Mouse (Mus musculus): Measurements from ENCODE around the gene Ttc23l. TPM values are rescaled to one million over a fixed set of nuclear protein-coding genes. Genes with fewer than 3 reads are reported as not detected.
"Not testable (repeated sequence)": the region's sequence is repeated elsewhere in the genome, so short reads cannot be mapped to it uniquely, and the experiment has no call there.

The Ttc23l gene
- polyA plus RNA-seq, 1 experiment from 2014 or later, result not detected

GRCm38 (mm10) chr15:10564201-10564600, 5.7 kb upstream of the Ttc23l start:
- Histone ChIP-seq H3K27me3 (no peaks in the 10 kb centered on the region), H3K36me3 (peaks cover 17% of the 10 kb centered on the region), H3K9ac (replicated peaks) (no peak overlapping the region), H3K9me3 (no peaks in the 10 kb centered on the region), H3K4me1 (no peaks in the 10 kb centered on the region), H3K4me3 (no peak overlapping the region), H3K4me2 (replicated peaks) (no peak overlapping the region), H3K27ac (replicated peaks) (no peak overlapping the region)
- 69% methylated on average over 1 of the region's 1 CpGs for WGBS
- no peak for ATAC-seq (replicated peaks)

GRCm38 (mm10) chr15:10562281-10562680, 3.8 kb upstream of the Ttc23l start:
- peaks cover 2% of the 10 kb centered on the region; the same call in 1 of the 2 replicates for H3K36me3 ChIP-seq
- ATAC-seq (replicated peaks), result no peak
- H3K4me1 ChIP-seq, result no peaks in the 10 kb centered on the region
- no peak overlapping the region for H3K9ac ChIP-seq (replicated peaks)
- no peak overlapping the region for H3K27ac ChIP-seq (replicated peaks)
- H3K27me3 ChIP-seq, result no peaks in the 10 kb centered on the region
- no peaks in the 10 kb centered on the region for H3K9me3 ChIP-seq
- no peak overlapping the region for H3K4me2 ChIP-seq (replicated peaks)
- H3K4me3 ChIP-seq, result no peak overlapping the region

GRCm38 (mm10) chr15:10560005-10560404, 1.5 kb upstream of the Ttc23l start:
- no peaks in the 10 kb centered on the region for H3K27me3 ChIP-seq
- ATAC-seq (replicated peaks), result no peak
- H3K4me1 ChIP-seq, result no peaks in the 10 kb centered on the region
- H3K9ac ChIP-seq (replicated peaks), result no peak overlapping the region
- 97% methylated on average over 7 of the region's 7 CpGs for WGBS
- no peaks in the 10 kb centered on the region for H3K36me3 ChIP-seq
- no peak overlapping the region for H3K4me3 ChIP-seq
- H3K9me3 ChIP-seq, result no peaks in the 10 kb centered on the region
- no peak overlapping the region for H3K4me2 ChIP-seq (replicated peaks)
- no peak overlapping the region for H3K27ac ChIP-seq (replicated peaks)

GRCm38 (mm10) chr15:10554336-10554735, 4.1 kb downstream of the Ttc23l start:
- H3K4me2 ChIP-seq (replicated peaks), result no peak overlapping the region
- no peaks in the 10 kb centered on the region for H3K27me3 ChIP-seq
- H3K9ac ChIP-seq (replicated peaks), result no peak overlapping the region
- no peaks in the 10 kb centered on the region for H3K4me1 ChIP-seq
- no peaks in the 10 kb centered on the region for H3K9me3 ChIP-seq
- no peak overlapping the region for H3K4me3 ChIP-seq
- H3K36me3 ChIP-seq, result no peaks in the 10 kb centered on the region
- no peak overlapping the region for H3K27ac ChIP-seq (replicated peaks)
- no peak for ATAC-seq (replicated peaks)

- H3K4me3 ChIP-seq, result no peak overlapping the region
- H3K36me3 ChIP-seq, result no peaks in the 10 kb centered on the region
- no peaks in the 10 kb centered on the region for H3K4me1 ChIP-seq
- H3K9me3 ChIP-seq, result no peaks in the 10 kb centered on the region
- no peak overlapping the region for H3K4me2 ChIP-seq (replicated peaks)
- no peak overlapping the region for H3K27ac ChIP-seq (replicated peaks)
- WGBS, result 50% methylated on average over 16 of the region's 16 CpGs
- no peak for ATAC-seq (replicated peaks)
- no peak overlapping the region for H3K9ac ChIP-seq (replicated peaks)
- no peaks in the 10 kb centered on the region for H3K27me3 ChIP-seq
Measured at GRCm38 (mm10) chr15:10540271-10541088, 18.0 kb downstream of the Ttc23l start.

GRCm38 (mm10) chr15:10535969-10536368, 22.5 kb downstream of the Ttc23l start:
- Histone ChIP-seq H3K9me3 (no peaks in the 10 kb centered on the region), H3K27me3 (no peaks in the 10 kb centered on the region), H3K36me3 (no peaks in the 10 kb centered on the region), H3K4me3 (no peak overlapping the region), H3K4me2 (replicated peaks) (no peak overlapping the region), H3K27ac (replicated peaks) (no peak overlapping the region), H3K4me1 (no peaks in the 10 kb centered on the region), H3K9ac (replicated peaks) (no peak overlapping the region)
- no peak for ATAC-seq (replicated peaks)
- 91% methylated on average over 7 of the region's 7 CpGs for WGBS

- H3K36me3 ChIP-seq, result no peaks in the 10 kb centered on the region
- no peaks in the 10 kb centered on the region for H3K9me3 ChIP-seq
- H3K4me1 ChIP-seq, result no peaks in the 10 kb centered on the region
- ATAC-seq (replicated peaks), result no peak
- H3K27me3 ChIP-seq, result no peaks in the 10 kb centered on the region
- H3K27ac ChIP-seq (replicated peaks), result no peak overlapping the region
- no peak overlapping the region for H3K4me3 ChIP-seq
- 85% methylated on average over 5 of the region's 5 CpGs for WGBS
- no peak overlapping the region for H3K9ac ChIP-seq (replicated peaks)
- no peak overlapping the region for H3K4me2 ChIP-seq (replicated peaks)
Measured at GRCm38 (mm10) chr15:10534591-10534990, 23.9 kb downstream of the Ttc23l start.

GRCm38 (mm10) chr15:10533361-10533760, 25.1 kb downstream of the Ttc23l start:
- not testable (repeated sequence) for H3K27me3 ChIP-seq; H3K9me3 ChIP-seq; H3K36me3 ChIP-seq; H3K4me1 ChIP-seq; H3K4me3 ChIP-seq; ATAC-seq (replicated peaks); H3K9ac ChIP-seq (replicated peaks); H3K27ac ChIP-seq (replicated peaks); H3K4me2 ChIP-seq (replicated peaks)
- WGBS, result 83% methylated on average over 10 of the region's 10 CpGs

- H3K4me2 ChIP-seq (replicated peaks), result no peak overlapping the region
- 80% methylated on average over 4 of the region's 4 CpGs for WGBS
- no peak for ATAC-seq (replicated peaks)
- no peaks in the 10 kb centered on the region for H3K9me3 ChIP-seq
- H3K27ac ChIP-seq (replicated peaks), result no peak overlapping the region
- no peaks in the 10 kb centered on the region for H3K4me1 ChIP-seq
- no peak overlapping the region for H3K4me3 ChIP-seq
- no peak overlapping the region for H3K9ac ChIP-seq (replicated peaks)
- no peaks in the 10 kb centered on the region for H3K27me3 ChIP-seq
- no peaks in the 10 kb centered on the region for H3K36me3 ChIP-seq
Measured at GRCm38 (mm10) chr15:10531352-10531751, 27.1 kb downstream of the Ttc23l start.

GRCm38 (mm10) chr15:10525896-10526295, 32.6 kb downstream of the Ttc23l start:
- Histone ChIP-seq H3K4me3 (no peak overlapping the region), H3K27ac (replicated peaks) (no peak overlapping the region), H3K36me3 (no peaks in the 10 kb centered on the region), H3K27me3 (no peaks in the 10 kb centered on the region), H3K4me2 (replicated peaks) (no peak overlapping the region), H3K9ac (replicated peaks) (no peak overlapping the region), H3K9me3 (no peaks in the 10 kb centered on the region), H3K4me1 (no peaks in the 10 kb centered on the region)
- ATAC-seq (replicated peaks), result no peak
- WGBS, result 81% methylated on average over 1 of the region's 1 CpGs

- Histone ChIP-seq H3K4me2 (replicated peaks) (no peak overlapping the region), H3K4me1 (no peaks in the 10 kb centered on the region), H3K27ac (replicated peaks) (no peak overlapping the region), H3K27me3 (no peaks in the 10 kb centered on the region), H3K4me3 (no peak overlapping the region), H3K9me3 (no peaks in the 10 kb centered on the region), H3K36me3 (no peaks in the 10 kb centered on the region), H3K9ac (replicated peaks) (no peak overlapping the region)
- 81% methylated on average over 7 of the region's 7 CpGs for WGBS
- ATAC-seq (replicated peaks), result no peak
Measured at GRCm38 (mm10) chr15:10515166-10515565, 43.3 kb downstream of the Ttc23l start.

- H3K4me1 ChIP-seq, result no peaks in the 10 kb centered on the region
- H3K9me3 ChIP-seq, result no peaks in the 10 kb centered on the region
- ATAC-seq (replicated peaks), result no peak
- no peaks in the 10 kb centered on the region for H3K36me3 ChIP-seq
- H3K27ac ChIP-seq (replicated peaks), result no peak overlapping the region
- no peak overlapping the region for H3K4me3 ChIP-seq
- H3K27me3 ChIP-seq, result no peaks in the 10 kb centered on the region
- WGBS, result 85% methylated on average over 11 of the region's 11 CpGs
- no peak overlapping the region for H3K4me2 ChIP-seq (replicated peaks)
- H3K9ac ChIP-seq (replicated peaks), result no peak overlapping the region
Measured at GRCm38 (mm10) chr15:10506099-10506498, 52.4 kb downstream of the Ttc23l start.
